Mouse (Mus musculus) kidney, postnatal 0 days (tissue): Measurements from ENCODE around the gene Sbp. TPM values are rescaled to one million over a fixed set of nuclear protein-coding genes. Genes with fewer than 3 reads are reported as not detected.

Experiments
- ATAC-seq: fragments of 200-750 bp; cut with Nextera tagmentation; replicated peaks from 2 replicates; pipeline ENCODE4 v1.8.0; 2017; ENCODE audit warnings: low read depth, moderate number of reproducible peaks, moderate TSS enrichment, moderate library complexity; ENCODE audit not compliant: low FRiP score
- DNase-seq: peaks from one replicate; pipeline ENCODE4 v3.0.0-alpha.2; 2016; ENCODE audit warnings: low spot score
- H3K27ac ChIP-seq: fragments of 300-500 bp; sonication (generic); 2 replicates; pipeline ENCODE4 v1.5.1; 2014; ENCODE audit warnings: mild to moderate bottlenecking
- H3K27me3 ChIP-seq: fragments of 300-500 bp; sonication (generic); 2 replicates; pipeline ENCODE4 v1.6.1; 2014; ENCODE audit warnings: low read length, mixed read lengths; ENCODE audit not compliant: insufficient read depth
- H3K36me3 ChIP-seq: fragments of 300-500 bp; sonication (generic); 2 replicates; pipeline ENCODE4 v1.6.1; 2014; ENCODE audit warnings: low read length, mixed read lengths; ENCODE audit not compliant: insufficient read depth
- H3K4me1 ChIP-seq: fragments of 300-500 bp; sonication (generic); replicated peaks from 2 replicates; pipeline ENCODE4 v1.6.1; 2014; ENCODE audit warnings: antibody characterized with exemption, low read length, mixed read lengths; ENCODE audit not compliant: insufficient read depth
- H3K4me2 ChIP-seq: fragments of 300-500 bp; sonication (generic); 2 replicates; pipeline ENCODE4 v1.6.1; 2014; ENCODE audit warnings: mild to moderate bottlenecking, low read length, moderate library complexity, mixed read lengths
- H3K4me3 ChIP-seq: fragments of 300-500 bp; sonication (generic); replicated peaks from 2 replicates; pipeline ENCODE4 v1.5.1; 2014; ENCODE audit warnings: low read depth, low read length
- H3K9ac ChIP-seq: fragments of 300-500 bp; sonication (generic); 2 replicates; pipeline ENCODE4 v1.6.1; 2014; ENCODE audit warnings: low read depth, low read length
- H3K9me3 ChIP-seq: fragments of 300-500 bp; sonication (generic); replicated peaks from 2 replicates; pipeline ENCODE4 v1.6.1; 2016; ENCODE audit warnings: low read length, inconsistent platforms, mixed read lengths
- CTCF ChIP-seq: IDR thresholded peaks from 2 replicates; pipeline ENCODE4 v1.5.1; 2016; ENCODE audit warnings: antibody characterized with exemption, low read depth, mild to moderate bottlenecking, moderate library complexity
- WGBS: fragments of 180-500 bp; shearing (Covaris S2); extraction: QIAGEN DNeasy Blood & Tissue Kit; methylation state at CpG from one replicate; pipeline ENCODE4 v1.1.7; 2014; 5-methylcytosine and 5-hydroxymethylcytosine counted together
- polyA plus RNA-seq: library from polyadenylated mRNA; unstranded; fragments of >200 nt; fragmentation: Nextera tagmentation; extraction: Ambion mirVana; gene quantifications from 2 replicates; pipeline ENCODE4 v1.2.1, GENCODE M21; 2015

Sbp gene
- polyA plus RNA-seq, 1 experiment from 2014 or later, result not detected

GRCm38 (mm10) chr17:23955174-23955573 lies 13.7 kb downstream of the Sbp start, which contains the start of gene Sbpl:
Gene Sbpl, minus strand, starts transcription at chr17:23955274.
- no peaks in the 10 kb centered on the region for H3K27me3 ChIP-seq
- 82% methylated on average over 5 of the region's 5 CpGs for WGBS
- no peaks in the 10 kb centered on the region for H3K36me3 ChIP-seq
- ATAC-seq (no peak), DNase-seq (no peak)
- H3K4me2 ChIP-seq, result no peak within 1 kb of the TSS
- TF ChIP-seq CTCF, result no peak
- no peaks in the 10 kb centered on the region for H3K9me3 ChIP-seq
- H3K9ac ChIP-seq, result no peak within 1 kb of the TSS
- H3K4me3 ChIP-seq, result no peak within 1 kb of the TSS
- H3K27ac ChIP-seq, result no peak within 1 kb of the TSS
- H3K4me1 ChIP-seq, result no peaks in the 10 kb centered on the region

- H3K4me2 ChIP-seq, result no peak overlapping the region
- whole genome bisulfite sequencing, result 47% methylated on average over 3 of the region's 3 CpGs
- peak; percentile 99 for TF ChIP-seq CTCF
- no peak overlapping the region for H3K4me3 ChIP-seq
- no peaks in the 10 kb centered on the region for H3K27me3 ChIP-seq
- no peaks in the 10 kb centered on the region for H3K9me3 ChIP-seq
- H3K4me1 ChIP-seq, result no peaks in the 10 kb centered on the region
- no peak overlapping the region for H3K27ac ChIP-seq
- ATAC-seq (peak; percentile 87), DNase-seq (peak; percentile 94)
- H3K9ac ChIP-seq, result no peak overlapping the region
- no peaks in the 10 kb centered on the region for H3K36me3 ChIP-seq
Observed at GRCm38 (mm10) chr17:23960084-23960738, 18.7 kb downstream of the Sbp start.

GRCm38 (mm10) chr17:23961573-23962122 lies 20.2 kb downstream of the Sbp start:
- Histone ChIP-seq H3K27ac (no peak overlapping the region), H3K4me1 (no peaks in the 10 kb centered on the region), H3K36me3 (no peaks in the 10 kb centered on the region), H3K27me3 (no peaks in the 10 kb centered on the region), H3K9me3 (no peaks in the 10 kb centered on the region), H3K4me2 (no peak overlapping the region), H3K4me3 (no peak overlapping the region), H3K9ac (no peak overlapping the region)
- TF ChIP-seq CTCF, result no peak
- WGBS, result 60% methylated on average over 4 of the region's 4 CpGs
- DNase-seq (no peak), ATAC-seq (no peak)

DNA sequence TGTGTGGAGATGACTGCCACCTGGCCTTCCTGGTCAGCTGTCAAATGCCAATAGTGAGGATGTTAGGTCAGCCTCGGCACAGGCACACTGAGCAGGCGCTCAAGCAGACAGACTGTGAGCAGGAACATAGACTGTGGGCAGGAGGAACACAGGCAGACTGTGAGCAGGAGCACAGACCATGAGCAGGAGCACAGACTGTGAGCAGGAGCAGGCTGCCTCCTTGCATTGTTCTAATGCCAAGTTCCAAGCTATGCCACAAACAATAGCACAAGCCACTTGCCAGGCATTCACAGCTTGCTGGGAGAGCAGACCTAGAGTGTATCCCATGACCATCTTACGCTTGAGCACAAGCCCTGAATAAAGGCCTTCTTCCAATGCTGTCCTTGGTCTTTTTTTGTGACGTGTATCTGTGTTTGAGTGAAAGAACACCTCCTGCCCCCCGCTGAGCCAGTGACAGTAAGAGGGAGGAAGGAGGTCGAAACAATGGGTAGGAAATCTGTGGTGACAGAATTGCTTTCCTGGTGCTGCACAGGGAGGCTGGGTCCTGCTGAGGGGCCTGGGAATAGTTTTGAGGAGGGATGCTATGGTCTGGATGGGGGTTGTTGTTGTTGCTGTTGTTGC lies 24.4 kb downstream of the Sbp start:
- H3K4me2 ChIP-seq, result no peak overlapping the region
- TF ChIP-seq CTCF, result no peak
- ATAC-seq, result no peak
- 44% methylated on average over 6 of the region's 6 CpGs for WGBS
- H3K4me3 ChIP-seq, result no peak overlapping the region
- H3K9ac ChIP-seq, result no peak overlapping the region
- no peaks in the 10 kb centered on the region for H3K4me1 ChIP-seq
- DNase-seq, result no peak
- no peaks in the 10 kb centered on the region for H3K27me3 ChIP-seq
- no peak overlapping the region for H3K27ac ChIP-seq
- H3K9me3 ChIP-seq, result no peaks in the 10 kb centered on the region
- H3K36me3 ChIP-seq, result no peaks in the 10 kb centered on the region

GRCm38 (mm10) chr17:23966658-23967401 lies 25.4 kb downstream of the Sbp start:
- no peaks in the 10 kb centered on the region for H3K36me3 ChIP-seq
- no peaks in the 10 kb centered on the region for H3K27me3 ChIP-seq
- no peak overlapping the region for H3K9ac ChIP-seq
- WGBS, result 84% methylated on average over 10 of the region's 10 CpGs
- DNase-seq (peak; percentile 41), ATAC-seq (peak; percentile 70)
- TF ChIP-seq CTCF, result no peak
- H3K4me1 ChIP-seq, result no peaks in the 10 kb centered on the region
- H3K27ac ChIP-seq, result no peak overlapping the region
- H3K4me3 ChIP-seq, result no peak overlapping the region
- no peaks in the 10 kb centered on the region for H3K9me3 ChIP-seq
- H3K4me2 ChIP-seq, result no peak overlapping the region

DNA sequence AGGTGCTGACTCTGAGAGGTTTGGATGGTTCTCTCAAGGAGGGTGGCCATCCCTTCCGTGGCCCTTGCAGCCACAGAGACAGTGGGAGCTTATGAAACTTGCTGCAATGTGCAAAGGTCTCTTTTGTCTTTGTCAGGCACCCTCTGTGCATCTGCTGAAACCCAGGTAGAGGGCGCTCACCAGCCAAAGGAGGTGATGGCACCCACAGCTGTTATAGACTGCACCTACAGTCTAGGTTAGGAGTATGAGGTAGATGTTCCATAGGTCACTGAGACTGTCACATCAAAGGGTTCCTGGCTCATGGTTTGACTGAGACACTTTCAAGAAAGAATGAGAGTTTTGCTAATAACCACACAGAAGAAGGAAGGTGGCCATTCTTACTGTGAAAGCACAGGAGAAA lies 27.3 kb downstream of the Sbp start:
- TF ChIP-seq CTCF, result peak; percentile 35; the same call in 1 of the 2 replicates
- 69% methylated on average over 2 of the region's 2 CpGs for WGBS
- no peak overlapping the region for H3K4me3 ChIP-seq
- H3K9ac ChIP-seq, result no peak overlapping the region
- H3K36me3 ChIP-seq, result no peaks in the 10 kb centered on the region
- DNase-seq, result no peak
- no peak overlapping the region for H3K27ac ChIP-seq
- H3K4me1 ChIP-seq, result no peaks in the 10 kb centered on the region
- ATAC-seq, result no peak; the same call in 1 of the 2 replicates
- no peaks in the 10 kb centered on the region for H3K9me3 ChIP-seq
- no peaks in the 10 kb centered on the region for H3K27me3 ChIP-seq
- no peak overlapping the region for H3K4me2 ChIP-seq
